Mouse (Mus musculus) kidney, postnatal 4 days (tissue): ENCODE measurements around the gene Aen.

Experiments
- DNase-seq, 2 experiments: peaks; one replicate each; pipeline ENCODE4 v3.0.0; 2021; ENCODE audit warnings: mixed read lengths in 2 of 2

Aen gene

DNA sequence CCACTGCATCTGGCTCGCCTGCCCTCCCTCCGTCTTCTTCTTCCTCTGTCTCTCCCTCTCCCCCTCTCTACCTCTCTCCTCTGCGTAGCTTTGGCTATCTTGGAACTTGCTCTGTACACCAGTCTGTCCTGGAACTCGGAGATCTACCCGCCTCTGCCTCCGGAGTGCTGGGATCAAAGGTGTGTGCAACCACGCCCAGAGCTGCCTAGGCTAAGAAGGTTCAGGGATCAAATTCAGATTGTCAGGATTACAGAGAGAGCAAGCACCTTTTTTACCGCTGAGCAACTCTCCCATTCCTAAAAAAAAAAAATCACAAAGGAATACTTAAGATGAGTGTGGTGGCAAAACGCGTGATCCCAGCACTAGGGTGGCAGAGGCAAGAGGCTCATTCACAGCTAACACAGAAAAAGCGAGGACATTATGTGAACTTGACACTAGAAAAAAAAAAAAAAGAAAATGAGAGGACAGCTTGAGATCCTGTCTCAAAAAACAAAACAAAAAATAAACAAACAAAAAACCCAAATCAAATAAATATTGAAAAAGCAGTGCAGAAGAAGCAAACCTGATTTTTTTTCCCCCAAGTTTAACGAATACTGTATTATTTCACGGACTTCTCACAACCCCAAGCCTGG, 517 bp upstream of the Aen start:
- no peak for DNase-seq

DNA sequence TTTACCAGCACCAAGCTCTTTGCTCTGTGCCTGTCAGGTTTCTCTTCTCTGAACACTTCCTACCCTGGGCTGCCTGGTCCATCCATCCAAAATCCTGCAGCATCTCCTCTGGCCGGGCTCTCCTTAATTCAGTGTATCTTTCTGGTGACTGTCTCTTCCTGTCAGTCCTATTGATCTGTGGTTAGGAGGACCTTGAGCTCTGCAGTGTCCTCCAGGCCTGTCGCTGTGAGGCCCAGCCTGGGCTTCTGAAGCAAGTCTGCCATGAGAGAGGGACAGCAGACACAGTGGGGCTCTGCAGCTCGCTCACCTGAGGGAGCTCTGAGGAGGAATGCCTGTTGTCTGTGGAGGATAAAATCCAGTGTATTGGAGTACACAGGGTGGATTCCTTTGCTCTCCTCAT, 1.9 kb downstream of the Aen start:
- peak in 1 of 2 experiments; percentile 1 for DNase-seq

DNA sequence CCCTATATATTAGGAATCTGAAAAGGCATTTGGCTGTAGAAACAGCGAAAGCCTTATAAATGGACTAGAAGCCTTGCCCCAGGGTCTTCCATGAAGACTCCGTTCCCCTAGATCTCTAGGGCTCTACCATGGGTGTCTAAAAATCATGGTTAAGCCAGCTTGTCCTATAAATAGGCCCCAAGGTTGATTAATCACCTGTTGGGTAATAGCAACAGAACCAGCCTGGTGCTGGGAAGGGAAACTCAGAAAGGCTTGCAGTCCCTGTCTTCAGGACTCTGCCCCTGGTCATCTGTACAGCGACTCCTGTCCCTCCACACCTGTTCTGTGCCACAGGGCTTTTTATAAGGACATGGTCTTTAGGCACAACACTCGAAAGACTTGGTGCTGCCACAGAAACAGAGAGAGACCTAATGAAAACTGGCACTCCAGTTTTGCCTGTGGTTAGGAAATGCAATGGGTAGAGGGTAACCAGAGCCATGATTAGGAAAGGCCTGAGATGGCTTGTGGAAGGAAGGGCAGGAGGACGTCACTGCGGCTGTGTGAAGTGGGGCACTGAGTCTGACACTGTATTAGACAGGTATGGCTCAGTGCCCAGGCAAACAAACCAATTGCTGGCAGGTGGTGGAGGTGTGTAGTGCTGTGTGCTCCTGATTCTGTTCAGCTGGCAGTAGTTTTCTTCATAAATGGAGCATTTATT, 7.7 kb downstream of the Aen start:
- DNase-seq = no peak

DNA sequence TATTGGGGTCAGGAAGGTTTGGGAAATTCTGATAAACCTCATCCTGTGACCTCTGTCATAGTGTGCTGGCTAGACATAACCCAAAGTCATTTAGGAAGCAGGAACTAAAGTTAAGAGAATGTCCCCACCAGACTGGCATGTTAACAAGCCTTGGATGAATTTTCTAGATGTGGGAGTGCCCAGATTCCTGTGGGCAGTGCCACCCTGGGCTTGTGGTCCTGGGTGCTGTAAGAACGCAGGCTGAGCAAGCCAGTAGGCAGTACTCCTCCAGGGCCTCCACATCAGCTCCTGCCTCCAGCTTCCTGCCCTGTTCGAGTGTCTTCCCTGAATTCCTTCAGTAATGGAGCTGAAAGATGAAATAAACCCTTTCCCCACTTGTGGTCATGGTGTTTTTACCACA, 8.5 kb downstream of the Aen start:
- DNase-seq = no peak

DNA sequence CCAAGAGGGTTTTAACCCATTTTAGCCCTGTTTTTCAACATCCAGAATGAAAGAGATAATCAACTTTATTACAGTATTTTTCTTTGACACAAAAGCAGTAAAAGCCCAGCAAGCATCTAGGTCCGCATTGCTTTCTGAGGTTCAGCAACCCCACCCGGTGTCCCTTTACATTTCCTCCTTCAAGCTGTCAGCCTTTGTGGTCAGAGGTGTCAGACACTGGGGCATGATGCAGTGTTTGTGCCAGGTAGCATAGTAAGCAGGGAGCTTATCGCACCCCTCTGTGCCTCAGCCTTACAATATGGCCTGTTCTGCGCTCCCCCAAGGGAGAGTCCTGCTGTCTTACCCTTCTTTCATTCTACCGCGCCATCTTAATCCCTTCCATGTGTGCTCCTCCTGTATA, 13.4 kb downstream of the Aen start:
- DNase-seq = no peak

DNA sequence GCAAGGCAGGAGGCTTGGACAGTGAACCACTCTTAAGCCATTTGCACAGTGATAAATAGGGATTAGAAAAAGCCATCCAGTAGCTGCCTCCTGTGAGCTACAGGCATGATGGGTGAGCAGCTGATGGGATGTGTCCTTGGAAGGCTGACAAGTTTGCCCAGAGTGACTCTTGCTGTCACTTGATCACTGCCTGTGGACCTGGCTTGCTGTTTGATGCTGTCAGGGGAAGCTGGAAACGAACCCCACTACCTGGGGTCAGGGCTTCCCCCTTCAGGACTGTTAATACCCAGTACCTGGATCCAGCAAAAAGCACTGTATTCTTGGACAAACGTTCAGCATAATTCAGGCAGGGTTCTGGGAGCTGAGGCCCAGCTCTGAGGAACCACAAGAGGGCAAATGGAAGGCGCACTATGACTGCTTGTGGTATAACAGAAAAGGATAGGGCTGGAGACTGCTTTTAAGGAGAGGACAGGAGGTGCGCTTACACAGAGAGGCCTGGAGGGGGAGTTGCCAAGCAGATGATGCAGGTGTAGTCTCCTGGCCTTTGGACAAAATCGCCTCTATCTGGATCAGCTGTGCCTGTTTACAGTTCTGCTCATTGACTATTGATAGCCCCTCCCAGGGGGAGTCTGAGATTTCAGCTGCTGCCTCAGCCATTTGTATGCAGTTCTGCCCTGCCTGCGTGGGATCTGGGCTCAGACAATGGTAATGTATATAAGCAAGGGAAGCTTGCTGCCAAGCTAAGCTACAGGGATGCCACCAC, 14.9 kb downstream of the Aen start:
- DNase-seq = peak in 1 of 2 experiments; percentile 22

GRCm38 (mm10) chr7:78911209-78911608, 15.6 kb downstream of the Aen start:
- no peak for DNase-seq

GRCm38 (mm10) chr7:78912253-78912973, 16.8 kb downstream of the Aen start:
- peak in 1 of 2 experiments; percentile 63 for DNase-seq

DNA sequence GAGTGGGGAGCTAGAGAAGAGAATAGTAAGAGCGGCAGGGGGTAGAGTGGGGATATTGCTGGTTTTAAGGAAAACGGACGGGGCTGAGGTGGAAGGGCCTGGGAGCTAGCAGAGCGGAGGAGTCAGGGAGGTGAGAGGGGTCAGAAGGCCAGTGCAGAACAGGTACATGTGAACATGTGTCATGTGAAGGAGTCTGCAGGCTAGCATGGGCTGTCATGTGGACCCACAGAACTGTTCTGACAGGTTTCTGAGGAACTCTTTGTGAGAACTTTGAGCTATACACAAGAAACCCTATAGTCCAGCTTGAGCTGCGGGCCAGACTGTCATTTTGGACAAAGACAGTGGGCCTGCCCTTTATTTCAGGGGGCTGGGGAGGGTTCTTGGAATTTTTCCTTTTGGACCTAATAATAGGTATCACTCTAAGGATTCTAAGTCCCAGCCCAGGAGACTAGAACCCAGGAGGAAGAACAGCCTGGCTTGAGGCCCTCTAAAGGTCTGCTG, 17.4 kb downstream of the Aen start, which contains the start of gene Isg20:
Isg20 (plus strand) TSS at position 451 of the 501 bp plus-strand sequence.
- no peak for DNase-seq

DNA sequence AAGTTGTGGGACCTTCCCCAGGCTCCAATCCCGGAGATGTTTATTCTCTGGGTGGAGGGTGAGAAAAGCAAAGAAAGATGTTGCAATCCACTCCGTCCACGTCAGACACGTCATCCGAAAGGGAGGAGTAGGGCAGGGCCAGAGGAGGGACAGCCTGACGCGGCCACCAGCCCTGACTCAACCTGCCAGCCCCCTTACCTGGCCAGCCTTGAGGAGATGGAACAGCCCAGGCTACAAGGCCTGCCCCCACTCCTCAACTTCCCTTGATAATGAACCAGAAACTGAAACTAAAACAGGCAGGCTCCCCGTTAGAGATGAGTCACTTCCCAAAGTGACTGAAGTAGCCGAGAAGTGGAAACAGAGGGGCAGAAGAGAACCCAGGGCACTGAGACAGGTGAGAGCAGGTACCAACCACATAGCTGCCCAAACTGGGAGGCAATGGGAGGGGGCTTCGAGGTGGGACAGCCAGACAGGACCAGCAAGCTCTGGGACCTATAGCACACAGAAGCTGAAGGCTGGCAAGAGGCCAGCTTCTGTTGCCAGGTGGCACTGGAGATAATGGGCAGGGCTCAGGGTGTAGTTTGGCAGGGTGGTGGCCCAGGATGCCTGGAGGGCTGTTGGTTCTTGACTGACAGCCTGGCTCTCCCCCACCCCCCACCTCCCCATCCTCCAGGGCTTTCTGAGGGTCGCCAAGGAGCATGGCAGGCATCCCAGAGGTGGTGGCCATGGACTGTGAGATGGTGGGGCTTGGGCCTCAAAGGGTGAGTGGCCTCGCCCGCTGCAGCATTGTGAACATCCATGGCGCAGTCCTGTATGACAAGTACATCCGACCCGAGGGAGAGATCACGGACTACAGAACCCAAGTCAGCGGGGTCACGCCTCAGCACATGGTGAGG, 18.2 kb downstream of the Aen start:
- peak in 1 of 2 experiments; percentile 20 for DNase-seq

- DNase-seq = no peak
These were observed 18.8 kb downstream of the Aen start for GRCm38 (mm10) chr7:78914545-78914845.

DNA sequence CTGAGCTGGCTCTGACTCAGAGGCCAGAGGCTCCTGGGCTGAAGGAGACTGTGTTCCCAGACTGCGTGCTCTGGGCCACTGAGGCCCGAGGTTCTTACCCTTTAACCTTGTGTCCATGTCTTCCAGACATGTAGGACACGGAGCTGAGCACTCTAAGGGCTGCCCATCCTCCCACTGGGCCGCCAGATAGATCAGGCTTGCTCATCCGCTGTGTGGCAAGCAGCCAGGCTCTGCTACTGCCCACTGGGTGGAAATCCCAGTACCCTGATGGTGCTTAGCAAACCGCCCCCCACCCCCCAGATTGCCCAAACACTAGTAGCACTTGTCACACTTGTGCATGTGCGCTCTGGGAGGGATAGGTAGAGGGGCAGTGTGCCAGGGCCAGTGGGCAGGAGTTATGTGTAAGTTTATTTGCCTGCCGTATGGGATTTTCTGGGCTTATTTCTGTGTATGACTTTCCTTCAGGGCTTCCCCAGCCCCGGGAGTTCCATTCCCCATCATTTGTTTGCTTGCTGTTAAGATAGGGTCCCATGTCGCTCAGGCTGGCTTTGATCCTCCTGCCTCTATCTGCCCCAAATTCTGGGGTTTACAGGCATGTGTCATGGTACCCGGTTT, 19.3 kb downstream of the Aen start:
- DNase-seq = no peak

- peak in 1 of 2 experiments; percentile 19 for DNase-seq
These were observed 23.0 kb downstream of the Aen start for GRCm38 (mm10) chr7:78918686-78919085.

DNA sequence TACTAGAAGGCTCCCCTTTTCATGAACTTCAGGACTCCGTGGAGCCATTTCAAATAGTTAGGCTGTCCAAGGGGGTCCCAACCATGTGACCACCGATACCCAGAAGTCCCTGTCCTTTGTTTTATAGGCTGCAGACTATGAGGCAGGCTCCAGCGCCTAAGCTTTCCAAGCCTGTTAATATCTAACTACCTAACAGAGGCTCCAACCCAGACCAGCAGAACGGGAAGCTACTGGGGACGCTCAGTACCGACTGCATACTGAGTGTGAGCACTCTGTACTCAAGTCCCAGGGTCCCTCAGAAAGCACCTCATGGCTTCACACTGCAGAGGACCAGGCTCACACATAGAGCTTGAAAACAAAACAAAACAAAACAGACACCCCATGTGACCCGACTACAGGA, 26.9 kb downstream of the Aen start:
- peak in 1 of 2 experiments; percentile 38 for DNase-seq

DNA sequence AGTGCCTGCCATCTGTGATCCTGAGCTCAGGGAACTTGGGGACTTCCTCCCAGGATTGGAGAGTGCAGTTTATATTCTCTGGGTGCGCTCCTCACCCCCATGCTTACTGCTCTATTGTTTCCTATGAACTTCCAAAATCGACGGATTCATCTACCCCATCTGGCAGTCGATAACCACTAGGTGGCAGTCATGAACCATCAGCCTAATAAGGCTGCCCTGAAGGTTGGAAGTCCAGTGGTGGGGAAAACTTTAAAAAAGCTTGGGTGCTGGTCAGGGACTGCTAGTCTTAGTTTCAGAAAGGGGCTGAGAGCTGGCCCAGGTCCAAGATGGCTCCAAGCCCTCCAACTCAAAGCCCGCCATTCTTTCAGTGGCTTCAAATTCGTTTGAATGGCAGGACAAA, 28.6 kb downstream of the Aen start:
- DNase-seq = peak; percentile 79 to 83

DNA sequence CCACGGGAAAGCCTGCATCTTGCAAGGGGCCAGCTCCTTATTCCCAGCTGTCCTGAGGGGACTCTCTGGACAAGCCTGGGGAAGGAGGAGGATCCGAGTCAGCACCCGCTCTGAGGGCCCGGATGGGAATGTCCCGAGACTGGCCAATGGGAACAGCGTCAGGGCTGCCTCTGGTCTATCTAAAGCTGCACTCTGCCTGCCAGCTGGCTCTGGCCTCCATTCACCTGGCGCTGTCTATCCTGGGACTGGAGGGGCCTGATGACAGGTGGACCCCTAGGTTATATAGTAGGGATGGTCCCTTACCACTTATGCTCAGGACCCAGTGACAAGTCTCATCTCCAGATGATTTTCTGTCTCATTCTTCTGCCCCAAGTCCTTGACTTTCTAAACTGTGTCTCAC, 29.1 kb downstream of the Aen start:
- DNase-seq = no peak

- DNase-seq = no peak
These were observed 30.0 kb downstream of the Aen start for GRCm38 (mm10) chr7:78925680-78926079.

DNA sequence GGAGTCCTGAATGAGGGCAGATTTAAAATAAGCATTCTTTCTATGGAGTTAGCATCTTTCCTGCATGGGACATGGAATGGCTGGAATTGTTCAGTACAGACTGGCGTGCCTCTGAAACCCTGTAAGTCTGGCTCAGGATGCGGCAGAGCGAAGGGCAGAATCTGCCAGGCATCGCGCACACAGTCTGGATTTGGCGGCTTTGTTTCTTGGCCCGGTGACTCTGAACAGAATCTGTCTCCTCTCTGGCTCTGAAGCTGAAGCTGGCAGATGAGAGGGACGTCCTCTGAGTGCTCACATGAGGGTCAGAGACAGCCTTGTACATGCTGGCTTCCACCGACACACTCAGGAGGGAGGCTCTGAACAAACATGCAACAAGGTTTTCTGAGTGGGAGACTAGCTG, 30.5 kb downstream of the Aen start:
- DNase-seq = no peak

DNA sequence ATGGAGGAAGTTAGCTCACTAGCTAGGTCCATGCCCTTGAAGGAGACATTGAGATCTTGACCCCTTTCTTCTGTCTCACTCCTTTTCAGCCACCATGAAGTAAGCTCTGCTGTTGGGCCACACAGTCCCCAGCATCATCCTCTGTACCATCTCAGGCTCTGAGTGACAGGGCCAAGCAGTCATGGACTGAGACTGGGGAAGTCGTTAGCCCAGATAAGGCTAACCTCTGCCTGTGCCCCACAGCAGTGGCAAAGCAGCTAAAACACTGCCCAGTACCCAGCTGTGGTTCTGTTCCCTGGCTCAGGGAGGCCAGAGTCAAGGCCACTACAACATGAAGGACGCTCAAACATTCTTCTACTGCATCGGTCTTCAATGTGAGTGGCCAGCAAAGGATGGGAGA, 31.6 kb downstream of the Aen start:
- DNase-seq = no peak

GRCm38 (mm10) chr7:78938957-78939602, 43.4 kb downstream of the Aen start:
- DNase-seq = no peak

DNA sequence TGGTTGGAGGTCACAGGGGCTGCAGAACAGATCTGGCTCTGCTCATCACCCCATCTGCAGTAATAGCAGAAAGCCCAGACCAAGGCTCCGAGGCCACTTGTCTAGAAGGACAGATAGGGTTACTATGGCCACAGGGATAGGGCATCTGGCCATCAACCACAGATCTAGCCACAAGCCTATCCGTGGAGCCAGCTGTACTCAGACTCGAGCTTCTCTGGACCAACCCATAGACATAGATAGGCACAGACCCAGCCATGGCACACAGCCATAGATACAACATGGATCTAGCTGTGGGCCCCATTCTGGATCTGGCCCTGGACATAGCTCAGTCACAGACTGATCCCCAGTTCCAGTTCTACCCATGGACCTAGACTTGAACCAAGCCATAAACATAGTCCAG, 45.3 kb downstream of the Aen start:
- no peak for DNase-seq
